Mouse (Mus musculus) spleen, adult 2 months (tissue): ENCODE measurements at regions not wholly inside any gene's neighbourhood (a gene's known extent, or its start where the extent isn't known, plus 50 kb on each side); places are given as distances from the start of the nearest gene placed in this dataset.

Experiments
- DNase-seq, 2 experiments: peaks; one replicate each; pipeline versions ENCODE4 v3.0.0 to v3.0.0-alpha.2; 2012 to 2021; ENCODE audit warnings: low spot score in 2 of 2, low read depth in 1 of 2
- H3K27ac ChIP-seq: fragments of 200-500 bp; 2 replicates; pipeline ENCODE4 v1.5.1; 2012; ENCODE audit warnings: low read length, inconsistent platforms; ENCODE audit not compliant: insufficient read depth
- H3K27me3 ChIP-seq: fragments of 200-500 bp; 2 replicates; pipeline ENCODE4 v1.6.1; 2012; ENCODE audit warnings: mild to moderate bottlenecking, moderate library complexity, low read length, inconsistent platforms; ENCODE audit not compliant: control insufficient read depth, insufficient read depth
- H3K36me3 ChIP-seq: fragments of 200-500 bp; 2 replicates; pipeline ENCODE4 v1.6.1; 2012; ENCODE audit warnings: mild to moderate bottlenecking, low read length, inconsistent platforms; ENCODE audit not compliant: control insufficient read depth, insufficient read depth
- H3K4me1 ChIP-seq: fragments of 200-500 bp; 2 replicates; pipeline ENCODE4 v1.6.1; 2011; ENCODE audit warnings: inconsistent platforms; ENCODE audit not compliant: control insufficient read depth, insufficient read depth, insufficient read length
- H3K4me3 ChIP-seq: fragments of 200-500 bp; 2 replicates; pipeline ENCODE4 v1.5.1; 2011; ENCODE audit warnings: mild to moderate bottlenecking, inconsistent platforms; ENCODE audit not compliant: insufficient read depth, insufficient read length; ENCODE audit errors: extremely low read depth
- CTCF ChIP-seq: fragments of 200-500 bp; IDR thresholded peaks from 2 replicates; pipeline ENCODE4 v1.5.1; 2011; ENCODE audit warnings: mild to moderate bottlenecking, inconsistent platforms; ENCODE audit not compliant: insufficient read depth, insufficient read length, insufficient replicate concordance; ENCODE audit errors: extremely low read depth
- POLR2A ChIP-seq: fragments of 200-500 bp; IDR thresholded peaks from 2 replicates; pipeline ENCODE4 v1.6.1; 2011; ENCODE audit warnings: low read depth, low read length, inconsistent platforms
- WGBS: fragments of 180-500 bp; shearing (Covaris S2); methylation state at CpG from one replicate; pipeline ENCODE4 v1.1.7; 2018; 5-methylcytosine and 5-hydroxymethylcytosine counted together

DNA sequence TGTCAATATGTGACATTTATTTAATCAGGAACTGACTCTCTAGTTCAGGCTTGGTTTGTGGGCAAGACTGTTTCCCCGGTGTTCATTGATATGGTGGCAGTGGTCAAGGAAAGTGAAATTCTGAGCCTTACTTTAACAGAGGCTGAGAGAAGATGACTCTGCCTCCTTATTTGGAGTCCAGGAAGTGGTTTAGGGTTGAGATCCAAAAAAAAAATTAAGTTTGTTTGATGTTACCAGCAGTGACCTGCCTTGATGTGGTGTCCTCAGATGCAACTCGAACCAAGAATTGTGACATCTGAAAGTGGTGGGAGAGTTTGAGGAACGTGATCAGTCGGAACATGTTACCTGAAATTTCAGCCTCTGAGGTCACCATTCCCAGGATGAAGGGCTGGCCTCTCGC lies 151.4 kb downstream of the Klf5 start:
- Histone ChIP-seq H3K27ac (no peak overlapping the region), H3K36me3 (no peaks in the 10 kb centered on the region), H3K27me3 (no peaks in the 10 kb centered on the region), H3K4me3 (no peak overlapping the region), H3K4me1 (no peaks in the 10 kb centered on the region)
- peak in 1 of 2 experiments; percentile 21 for DNase-seq
- TF ChIP-seq POLR2A, result no peak
- no peak for TF ChIP-seq CTCF
- WGBS, result 24% methylated on average over 5 of the region's 5 CpGs

DNA sequence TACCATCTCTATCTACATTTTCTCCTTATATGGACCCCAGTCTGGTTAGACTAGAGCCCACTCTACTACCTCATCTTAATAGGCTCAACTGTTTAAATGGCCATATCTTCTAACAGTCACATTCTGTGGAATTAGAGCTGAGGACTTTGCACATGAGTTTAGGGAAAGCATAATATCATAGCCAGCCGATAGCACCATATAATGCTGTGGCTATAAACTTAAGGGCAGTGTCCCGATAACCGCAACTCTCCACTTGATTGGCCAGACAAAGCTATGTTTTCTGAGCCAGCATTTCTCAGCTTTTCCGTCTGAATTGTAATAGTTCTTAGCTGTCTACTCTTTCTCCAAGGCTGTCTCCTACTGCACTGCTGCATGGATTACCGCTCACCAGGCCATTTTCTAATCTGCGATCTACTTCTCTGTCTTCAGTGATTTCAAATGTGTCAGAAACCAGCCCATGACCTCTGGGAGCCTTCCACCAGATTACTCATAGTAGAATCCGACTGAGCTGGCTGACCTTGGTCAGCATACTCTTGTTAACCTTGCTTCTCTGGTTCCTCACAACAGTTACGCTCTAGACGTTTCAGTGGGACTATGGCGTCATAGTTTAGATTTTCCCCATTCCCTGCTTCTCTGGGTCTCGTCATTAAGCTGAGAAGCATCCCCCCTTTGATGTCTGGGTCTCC lies 152.8 kb downstream of the Klf5 start:
- Histone ChIP-seq H3K4me1 (no peaks in the 10 kb centered on the region), H3K4me3 (no peak overlapping the region), H3K27me3 (no peaks in the 10 kb centered on the region), H3K36me3 (no peaks in the 10 kb centered on the region), H3K27ac (no peak overlapping the region)
- no peak for DNase-seq
- 91% methylated on average over 11 of the region's 11 CpGs for WGBS
- TF ChIP-seq CTCF, result no peak
- TF ChIP-seq POLR2A, result no peak

DNA sequence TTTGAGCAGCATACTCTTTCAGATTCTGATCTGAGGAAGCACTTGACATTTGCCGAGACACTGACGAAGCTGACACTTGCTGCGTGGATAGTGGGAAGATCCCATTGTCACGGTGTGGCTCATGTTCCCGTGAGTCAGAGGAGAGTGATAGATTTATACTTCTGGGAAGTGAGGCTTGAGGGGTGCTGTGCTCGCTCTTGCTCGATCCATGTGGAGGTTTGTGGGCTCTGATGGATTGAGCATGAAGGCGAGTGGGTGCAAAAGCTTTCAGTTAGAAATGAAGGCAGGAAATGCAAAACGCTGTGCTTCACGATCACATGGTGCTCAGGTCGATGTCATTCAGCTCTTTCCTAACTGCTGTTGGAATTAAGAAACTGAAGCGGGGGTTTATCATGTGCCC lies 155.4 kb downstream of the Klf5 start:
- 85% methylated on average over 12 of the region's 12 CpGs for WGBS
- H3K36me3 ChIP-seq, result no peaks in the 10 kb centered on the region
- DNase-seq, result no peak

DNA sequence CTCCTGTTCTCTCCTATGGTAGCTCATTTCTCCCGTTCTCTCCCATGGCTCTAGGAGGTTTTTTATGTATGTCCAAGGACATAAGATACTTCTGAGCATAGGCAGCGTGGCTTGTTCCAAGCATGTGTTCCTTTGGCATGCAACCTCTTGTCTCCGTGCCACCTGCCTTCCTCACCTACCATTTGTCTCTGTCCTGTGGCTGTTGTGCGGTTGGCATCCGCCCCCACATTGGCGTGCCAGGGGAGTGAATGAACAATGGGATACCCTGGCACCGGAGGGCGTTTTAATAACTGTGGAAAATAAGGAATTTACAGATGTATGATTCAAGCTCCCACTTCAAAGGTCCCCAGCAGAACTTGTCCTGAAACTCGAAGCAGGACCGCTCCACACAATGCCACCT lies 158.1 kb downstream of the Klf5 start:
- Histone ChIP-seq H3K4me3 (no peak overlapping the region), H3K36me3 (no peaks in the 10 kb centered on the region), H3K4me1 (no peaks in the 10 kb centered on the region), H3K27me3 (no peaks in the 10 kb centered on the region), H3K27ac (no peak overlapping the region)
- no peak for DNase-seq
- WGBS, result 88% methylated on average over 10 of the region's 10 CpGs
- TF ChIP-seq POLR2A, result no peak
- no peak for TF ChIP-seq CTCF

More for the DNA sequence above, 155.4 kb downstream of the Klf5 start:
- Histone ChIP-seq H3K4me1 (no peaks in the 10 kb centered on the region), H3K27me3 (no peaks in the 10 kb centered on the region), H3K4me3 (no peak overlapping the region), H3K27ac (no peak overlapping the region)
- no peak for TF ChIP-seq POLR2A
- no peak for TF ChIP-seq CTCF

DNA sequence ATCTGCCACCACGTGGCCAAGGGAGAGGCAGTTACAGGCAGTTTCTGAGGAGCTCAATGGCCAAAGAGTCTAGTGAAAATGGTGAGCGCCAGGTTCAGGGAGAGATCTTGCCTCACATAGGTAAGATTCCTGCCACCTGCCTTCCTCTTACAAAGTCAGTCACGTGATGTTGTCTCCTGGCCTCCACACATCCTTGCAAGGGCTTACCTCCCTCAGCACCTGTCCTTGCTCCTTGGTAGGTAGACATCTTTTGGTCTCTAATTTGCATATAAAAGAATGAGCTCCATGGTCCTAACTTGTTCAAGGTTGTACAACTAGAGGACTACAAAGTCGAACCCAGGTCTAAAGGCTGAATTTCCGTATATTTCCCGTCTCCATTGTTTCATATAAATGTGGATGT lies 159.1 kb downstream of the Klf5 start:
- no peaks in the 10 kb centered on the region for H3K27me3 ChIP-seq
- TF ChIP-seq CTCF (no peak), POLR2A (no peak)
- no peak overlapping the region for H3K4me3 ChIP-seq
- H3K4me1 ChIP-seq, result no peaks in the 10 kb centered on the region
- H3K36me3 ChIP-seq, result no peaks in the 10 kb centered on the region
- WGBS, result 91% methylated on average over 6 of the region's 6 CpGs
- no peak overlapping the region for H3K27ac ChIP-seq
- DNase-seq, result no peak

DNA sequence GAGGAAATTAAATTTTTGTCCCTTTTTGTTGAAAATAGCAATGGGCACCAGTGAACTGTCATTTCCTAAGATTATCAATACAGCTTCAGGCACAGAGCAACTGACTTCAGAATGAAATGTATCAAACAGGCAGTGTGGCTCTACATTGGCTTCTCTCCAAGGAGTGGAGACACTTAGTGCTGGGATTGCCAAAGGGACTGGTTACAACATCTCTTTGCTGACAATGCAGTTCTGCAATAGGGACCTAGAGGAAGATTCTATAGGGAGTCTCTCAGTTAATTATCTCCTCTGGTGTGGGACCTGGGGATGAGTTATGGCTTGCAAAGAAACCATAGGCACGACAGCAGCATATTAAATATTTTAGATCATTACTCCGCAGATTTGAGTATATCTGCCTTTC lies 173.6 kb downstream of the Klf5 start:
- TF ChIP-seq POLR2A, result no peak
- no peak for TF ChIP-seq CTCF
- Histone ChIP-seq H3K27me3 (no peaks in the 10 kb centered on the region), H3K4me1 (no peaks in the 10 kb centered on the region), H3K4me3 (no peak overlapping the region), H3K36me3 (no peaks in the 10 kb centered on the region), H3K27ac (no peak overlapping the region)
- WGBS, result 86% methylated on average over 2 of the region's 2 CpGs
- no peak for DNase-seq

DNA sequence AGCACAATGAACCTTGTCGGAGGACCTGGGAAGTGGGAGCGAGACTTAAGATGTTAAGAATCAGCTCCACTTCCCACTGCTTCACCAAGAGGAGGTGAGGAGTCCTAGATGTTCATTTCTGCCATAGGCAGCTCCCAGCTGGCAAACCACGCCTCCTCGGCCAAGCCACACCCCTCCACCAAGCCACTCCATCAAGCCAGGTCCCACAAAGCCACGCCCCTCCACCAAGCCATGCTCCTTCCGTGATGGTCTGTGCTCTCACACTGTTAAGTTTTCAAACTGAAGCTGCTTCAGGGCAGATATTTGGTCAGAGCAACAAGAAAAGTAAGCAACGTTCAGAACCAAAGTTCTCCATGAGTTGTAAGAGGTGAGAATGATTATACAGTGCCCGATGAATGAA lies 176.8 kb downstream of the Klf5 start:
- Histone ChIP-seq H3K4me3 (no peak overlapping the region), H3K36me3 (no peaks in the 10 kb centered on the region), H3K27me3 (no peaks in the 10 kb centered on the region), H3K4me1 (no peaks in the 10 kb centered on the region), H3K27ac (no peak overlapping the region)
- 74% methylated on average over 8 of the region's 8 CpGs for WGBS
- no peak for TF ChIP-seq CTCF
- no peak for TF ChIP-seq POLR2A
- no peak for DNase-seq
